Mouse (Mus musculus) kidney, adult 9 months (tissue): ENCODE results near the gene Hoxc9.

Experiments
- DNase-seq: peaks from one replicate; pipeline ENCODE4 v3.0.0; 2022

Hoxc9 gene

DNA sequence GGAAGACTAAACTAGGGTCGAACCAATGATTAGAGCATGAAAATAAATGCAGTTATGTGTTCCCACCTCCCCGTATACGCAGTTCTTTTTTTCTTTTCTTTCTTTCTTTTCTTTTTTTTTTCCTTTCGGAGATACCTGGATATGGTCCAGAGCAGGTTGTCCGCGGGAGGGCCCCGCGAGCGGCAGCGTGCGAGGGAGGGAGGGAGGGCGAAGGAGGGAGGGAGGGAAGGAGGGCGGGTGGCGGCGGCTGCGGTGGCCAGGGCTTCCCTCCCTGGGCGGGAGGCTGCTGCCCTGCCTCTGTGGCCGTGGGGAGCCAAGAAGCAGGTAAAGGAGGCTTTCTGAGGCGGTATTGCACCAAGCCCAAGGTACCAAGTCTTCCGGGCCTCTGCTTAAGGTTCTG lies at the start of gene Hoxc9:
Hoxc9 (plus strand) TSS at position 269 of the 400 bp plus-strand sequence.
- no peak for DNase-seq

DNA sequence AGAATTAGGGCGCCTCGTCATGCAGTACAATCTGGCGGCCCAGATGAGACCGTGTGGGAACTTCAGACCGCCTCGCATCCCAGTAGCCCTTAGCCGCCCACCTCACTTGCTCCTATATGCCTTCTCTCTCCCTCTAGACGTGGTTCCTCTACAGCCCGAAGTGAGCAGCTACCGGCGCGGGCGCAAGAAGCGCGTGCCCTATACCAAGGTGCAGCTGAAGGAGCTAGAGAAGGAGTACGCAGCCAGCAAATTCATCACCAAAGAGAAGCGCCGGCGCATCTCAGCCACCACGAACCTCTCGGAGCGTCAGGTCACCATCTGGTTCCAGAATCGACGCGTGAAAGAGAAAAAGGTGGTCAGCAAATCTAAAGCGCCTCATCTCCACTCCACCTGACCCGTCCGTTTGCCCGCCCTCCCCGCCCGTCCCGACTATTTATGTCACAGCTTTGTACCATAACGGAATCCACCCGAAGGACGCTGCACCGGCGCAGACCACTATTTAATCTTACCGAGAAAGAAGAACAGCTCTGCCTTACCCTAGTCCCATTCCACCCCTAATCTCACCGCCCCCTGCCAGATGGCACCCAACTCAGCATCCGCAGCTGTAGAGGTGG lies 49.1 kb upstream of the Hoxc9 start:
- no peak for DNase-seq

DNA sequence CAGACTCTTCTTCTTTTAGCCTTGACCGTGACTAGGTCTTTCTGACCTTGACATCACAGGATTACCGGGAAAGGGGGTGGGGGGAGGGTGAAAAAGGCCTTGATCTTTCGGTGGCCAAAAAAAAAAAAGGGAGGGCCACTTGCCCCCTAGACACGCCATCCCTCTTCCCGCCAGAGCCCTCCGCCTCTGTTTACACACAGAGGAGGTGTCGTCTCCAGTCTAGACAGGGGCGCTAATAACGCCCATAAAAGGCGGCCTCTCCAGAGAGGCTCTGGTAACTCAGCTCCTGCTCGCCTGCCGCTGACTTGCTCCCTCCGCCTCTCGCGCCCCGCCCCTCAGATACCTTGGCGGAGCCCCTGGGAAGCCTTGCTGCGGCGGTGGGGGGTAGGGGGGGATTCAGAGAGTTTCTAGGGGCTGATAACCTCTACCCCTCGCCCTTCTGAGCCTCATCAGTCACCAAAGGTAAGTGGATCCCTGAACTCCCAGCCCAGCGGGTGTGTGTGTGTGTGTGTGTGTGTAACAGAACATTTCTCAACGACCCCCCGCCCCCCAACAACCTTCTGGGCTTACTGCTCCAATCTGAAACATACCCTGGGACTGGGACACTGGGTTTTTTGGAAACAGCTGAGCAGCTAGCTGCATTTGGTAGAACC lies 44.4 kb upstream of the Hoxc9 start:
- no peak for DNase-seq

DNA sequence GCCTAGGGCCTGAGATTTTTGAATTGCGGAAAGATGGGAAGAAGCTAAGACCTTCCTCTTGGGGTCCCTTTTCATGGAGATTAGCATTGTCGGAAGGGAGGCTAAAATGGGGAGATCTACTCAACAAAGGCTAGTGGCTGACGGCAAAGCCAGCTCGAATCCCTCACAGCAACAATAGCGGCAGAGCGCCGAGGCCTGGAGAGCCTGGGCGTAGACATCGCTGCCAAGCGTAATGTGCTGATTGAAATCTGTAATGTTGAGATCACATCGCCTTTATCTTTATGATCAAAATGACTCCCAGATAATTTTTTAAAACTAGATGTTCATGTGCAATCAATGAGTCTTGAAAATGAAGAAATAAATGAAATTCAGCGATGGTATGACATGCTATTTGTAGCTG lies 41.8 kb upstream of the Hoxc9 start:
- no peak for DNase-seq

DNA sequence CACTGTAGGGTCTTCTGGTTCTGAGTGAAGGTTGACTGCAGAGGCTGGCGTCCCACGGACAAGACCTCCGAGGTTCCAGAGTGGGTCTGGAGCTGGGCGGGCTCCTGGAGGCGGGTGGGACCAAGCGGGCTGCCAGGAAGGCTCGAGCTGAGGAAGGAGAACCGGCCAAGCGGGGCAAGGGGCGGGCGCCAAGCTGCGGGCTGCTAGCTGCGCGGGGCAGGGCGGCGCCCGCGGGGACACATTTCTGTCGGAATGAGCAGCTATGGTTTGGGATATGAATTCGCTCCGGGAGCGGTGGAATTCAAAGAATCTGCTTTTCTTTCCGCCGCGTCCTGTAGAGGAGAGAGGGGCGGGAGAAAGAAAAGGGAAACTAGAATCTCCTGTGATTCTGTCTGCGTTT lies 41.3 kb upstream of the Hoxc9 start:
- no peak for DNase-seq

DNA sequence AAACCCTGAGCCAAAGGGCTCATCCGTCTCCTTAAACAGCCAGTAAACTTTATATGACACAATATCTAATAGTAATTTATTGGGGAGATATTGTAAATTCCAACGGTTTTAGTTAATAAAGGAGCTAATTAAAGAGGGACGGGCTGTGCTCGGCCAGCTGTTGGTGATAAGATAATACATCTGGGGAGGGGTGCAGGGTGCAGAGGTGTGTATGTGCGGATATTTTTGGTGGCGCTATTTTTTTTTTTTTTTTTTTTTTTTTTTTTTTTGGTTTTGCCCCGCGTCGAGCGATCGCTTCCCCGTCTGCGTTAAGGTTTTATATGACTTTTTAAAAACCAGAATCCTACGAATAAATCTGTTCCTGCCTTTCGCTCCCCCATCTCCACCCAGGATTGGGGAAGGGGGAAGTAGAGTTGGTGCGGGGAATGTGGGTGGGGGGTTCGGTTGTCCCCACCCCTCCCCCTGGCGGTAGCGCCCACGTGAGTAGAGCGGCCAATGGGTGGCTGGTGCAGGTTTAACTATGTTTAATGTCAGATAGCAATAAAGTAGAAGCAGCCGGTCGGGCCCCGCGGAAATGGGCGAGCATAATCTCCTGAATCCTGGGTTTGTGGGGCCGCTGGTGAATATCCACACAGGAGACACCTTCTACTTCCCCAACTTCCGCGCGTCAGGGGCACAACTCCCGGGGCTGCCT lies 39.8 kb upstream of the Hoxc9 start, which contains the start of gene Hoxc12:
Hoxc12 (plus strand) TSS at position 479 of the 694 bp plus-strand sequence.
- DNase-seq, result no peak

DNA sequence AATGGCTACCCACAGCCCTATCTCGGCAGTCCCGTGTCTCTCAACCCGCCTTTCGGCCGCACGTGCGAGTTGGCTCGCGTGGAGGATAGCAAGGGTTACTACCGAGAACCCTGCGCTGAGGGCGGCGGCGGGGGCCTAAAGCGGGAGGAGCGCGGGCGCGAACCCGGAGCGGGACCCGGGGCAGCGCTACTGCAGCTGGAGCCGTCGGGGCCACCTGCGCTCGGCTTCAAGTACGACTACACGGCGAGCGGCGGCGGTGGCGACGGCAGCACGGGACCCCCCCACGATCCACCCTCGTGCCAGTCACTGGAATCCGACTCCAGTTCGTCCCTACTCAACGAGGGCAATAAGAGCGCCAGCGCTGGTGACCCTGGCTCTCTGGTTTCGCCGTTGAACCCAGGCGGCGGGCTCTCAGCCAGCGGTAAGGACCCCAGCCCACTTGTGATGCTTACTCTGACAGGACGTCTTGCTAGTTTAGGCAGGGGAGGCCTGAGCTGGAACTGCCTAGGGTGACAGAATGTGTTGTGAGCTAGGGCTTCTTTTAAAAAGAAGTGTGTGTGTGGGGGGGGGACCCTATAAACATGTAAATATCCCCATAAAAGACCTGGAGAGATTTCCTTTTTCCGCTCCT lies 39.1 kb upstream of the Hoxc9 start:
- DNase-seq, result no peak

DNA sequence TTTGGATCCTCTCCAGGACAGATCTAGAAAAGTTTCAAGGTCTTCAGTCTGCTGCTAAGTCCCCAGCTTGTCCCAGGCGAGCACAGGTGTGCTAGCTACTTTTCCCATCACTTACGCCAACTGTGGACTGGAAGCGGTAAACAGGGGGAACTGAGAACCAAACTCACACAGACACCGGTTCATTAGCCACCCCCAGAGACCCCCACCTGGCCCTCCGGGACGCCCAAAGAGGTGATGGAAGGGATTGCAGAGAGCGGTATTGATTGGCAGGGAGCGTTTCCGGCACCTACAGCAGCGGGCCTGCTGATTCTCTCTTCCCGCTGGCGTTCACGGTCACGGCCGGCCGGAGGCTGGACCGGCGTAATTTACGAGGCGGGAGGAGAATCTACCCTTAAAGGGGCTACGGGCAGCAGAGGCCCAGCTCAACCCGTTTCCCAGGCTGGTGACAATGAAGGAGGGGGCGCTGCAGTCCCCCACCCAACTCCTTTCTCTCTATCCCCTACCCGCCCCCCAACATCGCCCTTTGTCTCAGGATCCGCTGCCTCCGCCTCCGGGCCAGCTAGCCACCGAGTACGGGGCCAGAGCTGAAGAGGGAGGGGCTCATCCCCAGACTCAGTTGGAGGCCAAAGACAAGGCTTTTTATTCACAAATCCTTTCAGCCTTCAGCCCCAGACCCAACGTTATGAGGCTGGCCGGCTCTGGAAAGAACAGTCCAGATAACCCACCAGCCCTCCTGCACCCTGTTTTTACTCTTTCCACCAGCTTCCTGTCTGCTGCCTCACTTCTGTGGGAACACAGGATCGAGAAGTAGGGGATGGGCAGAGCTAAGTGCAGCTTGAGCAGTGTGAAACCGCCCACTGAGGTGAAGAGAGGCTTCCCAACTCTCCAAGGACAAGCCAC lies 36.7 kb upstream of the Hoxc9 start:
- no peak for DNase-seq

DNA sequence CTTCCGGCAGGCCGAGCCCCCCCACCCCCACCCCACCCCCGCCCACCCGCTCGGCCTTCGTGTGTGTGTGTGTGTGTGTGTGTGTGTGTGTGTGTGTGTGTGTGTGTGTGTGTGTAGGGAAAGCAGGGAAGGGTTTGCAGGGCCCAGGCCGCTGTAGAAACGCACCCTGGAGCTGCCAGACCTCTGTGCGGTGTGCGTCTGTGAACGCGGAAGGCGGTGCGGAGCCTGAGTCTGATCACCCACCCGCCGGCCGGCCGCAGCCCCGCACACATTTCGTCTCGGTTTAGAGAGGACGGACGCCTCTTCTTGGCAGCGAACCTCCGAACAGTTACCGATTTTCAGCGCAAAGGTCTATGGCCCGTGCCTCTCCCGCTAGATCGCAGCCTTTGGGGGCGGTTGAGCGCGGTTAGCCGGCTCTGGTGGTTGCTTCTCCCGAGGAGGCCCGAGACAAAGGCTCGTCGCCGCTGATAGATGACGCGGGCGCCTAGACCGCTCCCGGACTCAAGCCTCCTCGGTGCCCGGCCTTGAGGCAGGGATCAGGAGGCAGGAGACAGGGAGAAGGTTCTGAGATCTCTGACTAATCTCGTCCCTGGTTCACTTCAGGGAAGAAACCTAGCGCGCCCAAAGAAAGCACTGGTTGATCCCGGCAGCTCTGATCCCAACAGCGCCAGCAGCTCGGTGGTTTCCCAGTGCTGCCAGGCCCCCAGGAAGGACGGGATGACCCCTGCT lies 33.3 kb upstream of the Hoxc9 start:
- DNase-seq, result no peak

DNA sequence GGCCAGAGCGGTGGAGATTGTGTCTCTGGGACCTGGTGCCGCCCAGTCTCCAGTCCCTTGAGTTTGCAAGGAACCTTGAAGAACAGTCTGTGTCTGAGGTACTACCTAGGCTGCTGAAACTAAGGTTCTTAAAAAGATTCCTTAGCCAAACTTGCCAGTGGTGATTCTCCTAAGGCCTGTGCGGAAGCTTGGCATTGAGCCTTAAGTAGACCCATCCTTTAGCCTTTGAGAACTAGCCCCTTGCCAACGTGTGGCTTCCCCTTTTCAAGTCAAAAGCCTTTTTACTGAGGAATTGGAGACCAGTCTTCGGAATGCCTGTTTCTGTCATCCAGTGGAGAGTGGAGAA lies 32.8 kb upstream of the Hoxc9 start:
- no peak for DNase-seq

DNA sequence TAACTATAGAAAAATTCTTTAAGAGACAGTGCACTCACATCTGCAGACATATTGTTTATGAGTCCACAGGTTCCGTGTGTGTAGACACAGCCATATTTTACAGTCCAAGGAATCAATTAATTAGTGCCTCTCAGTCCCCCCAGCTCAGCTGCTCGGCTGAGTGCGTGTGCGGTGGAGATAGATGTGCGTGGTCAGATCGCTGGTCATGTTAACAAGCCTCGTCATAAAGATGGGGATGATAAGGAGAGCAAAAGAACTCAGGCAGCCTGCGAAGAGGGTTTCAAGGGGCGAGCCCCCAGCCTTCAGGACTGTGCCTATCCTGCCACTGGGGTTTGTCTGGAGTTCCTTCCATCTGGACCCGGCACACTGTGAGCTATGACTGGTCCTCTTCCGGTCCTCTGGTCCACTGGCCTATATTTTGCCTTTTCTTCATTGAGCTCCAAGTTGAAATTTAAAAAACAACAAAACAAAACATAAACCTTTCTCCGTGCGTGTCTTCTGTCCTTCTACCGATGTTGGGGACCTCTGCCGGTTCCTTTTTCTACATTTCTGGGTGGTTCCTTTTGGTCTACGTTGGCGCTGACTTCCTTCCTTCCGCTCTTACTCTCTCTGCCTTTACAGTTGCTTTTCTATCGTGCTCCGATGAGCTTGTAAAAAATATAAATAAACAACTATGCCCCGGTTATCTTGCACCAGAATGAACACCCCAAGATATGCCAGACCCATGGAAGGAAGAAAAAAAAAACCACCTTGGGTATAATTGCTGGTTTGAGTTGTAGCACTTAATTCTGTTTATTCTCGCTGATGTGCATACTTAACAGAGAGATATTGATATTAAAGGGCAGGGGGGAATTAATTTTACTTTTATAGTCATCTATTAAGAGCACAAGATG lies 30.8 kb upstream of the Hoxc9 start:
- DNase-seq, result no peak

DNA sequence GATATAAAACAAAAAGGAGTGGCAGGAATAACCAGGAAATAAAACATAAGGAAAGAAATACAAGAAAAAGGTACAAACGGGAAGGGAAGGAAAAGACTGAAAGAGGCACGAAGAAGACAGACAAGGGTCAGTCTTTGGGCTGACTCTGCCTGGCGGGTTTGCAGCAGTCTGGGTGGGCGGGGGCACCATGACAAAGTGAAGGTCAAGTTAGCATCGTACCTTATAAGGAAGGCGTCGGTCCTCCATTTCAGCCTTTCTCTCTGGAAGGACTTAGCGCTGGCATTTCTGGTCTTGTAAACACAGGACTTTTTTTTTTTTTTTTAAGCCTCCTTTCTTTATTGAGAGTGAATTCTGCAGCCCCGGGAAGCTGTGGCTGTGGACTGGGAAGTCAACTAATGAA lies 29.0 kb upstream of the Hoxc9 start:
- no peak for DNase-seq

DNA sequence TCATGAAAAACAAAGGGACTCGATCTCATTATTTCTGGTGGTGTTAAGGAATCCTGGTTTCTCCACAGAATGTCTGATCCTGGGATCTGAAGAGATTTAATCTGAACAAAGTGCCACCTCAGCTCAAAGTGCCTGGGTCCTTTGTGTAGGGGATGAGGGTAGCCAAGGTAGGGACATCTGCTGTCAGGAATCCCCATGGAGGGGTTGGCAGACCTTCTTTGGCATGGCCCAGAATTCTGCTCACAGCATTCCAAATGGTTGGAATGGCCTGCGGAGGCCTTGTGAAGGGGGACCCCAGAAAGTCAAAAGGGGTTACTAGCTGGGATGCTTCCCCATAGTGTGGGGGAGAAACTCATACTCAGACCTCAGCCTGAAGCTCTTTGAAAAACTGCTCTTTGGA lies 27.4 kb upstream of the Hoxc9 start:
- DNase-seq, result no peak

DNA sequence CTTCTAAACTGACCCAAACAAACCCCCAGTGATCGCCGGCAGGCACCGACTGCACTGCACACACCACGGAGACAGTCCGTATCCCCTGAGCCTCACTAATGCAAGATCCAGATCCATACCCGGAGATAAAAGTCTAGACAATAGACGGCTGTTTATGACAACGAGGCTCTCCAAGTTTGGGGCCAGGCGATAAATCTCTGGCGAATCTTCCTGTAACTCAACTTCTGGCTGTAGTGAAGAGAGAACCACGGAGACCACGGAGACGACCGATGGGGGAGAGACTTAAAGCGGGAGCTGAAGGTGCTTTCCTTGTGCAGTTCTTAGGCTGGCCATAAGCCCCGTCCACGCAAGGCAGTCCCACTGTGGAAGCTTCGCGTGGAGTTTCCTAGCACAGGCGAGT lies 26.5 kb upstream of the Hoxc9 start:
- no peak for DNase-seq

DNA sequence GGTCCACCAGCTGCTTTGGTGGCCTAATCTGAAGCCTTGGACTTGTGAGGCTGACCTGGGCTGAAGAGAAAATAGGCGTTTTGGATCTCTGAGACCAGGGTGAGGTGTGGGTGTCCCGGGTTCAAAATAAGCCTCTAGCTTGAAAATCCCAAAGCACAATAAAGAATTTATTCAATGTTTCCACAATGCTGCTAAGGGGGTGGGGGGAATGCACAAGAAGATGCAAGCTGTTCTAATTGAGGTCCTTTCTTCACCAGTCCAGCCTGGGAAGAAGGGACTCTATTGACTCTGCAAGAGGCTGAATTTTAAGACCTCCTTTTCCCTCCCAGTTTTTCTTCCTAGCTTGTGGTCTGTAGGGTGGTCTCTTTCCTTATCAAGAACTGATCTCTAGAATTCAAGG lies 25.4 kb upstream of the Hoxc9 start:
- no peak for DNase-seq

DNA sequence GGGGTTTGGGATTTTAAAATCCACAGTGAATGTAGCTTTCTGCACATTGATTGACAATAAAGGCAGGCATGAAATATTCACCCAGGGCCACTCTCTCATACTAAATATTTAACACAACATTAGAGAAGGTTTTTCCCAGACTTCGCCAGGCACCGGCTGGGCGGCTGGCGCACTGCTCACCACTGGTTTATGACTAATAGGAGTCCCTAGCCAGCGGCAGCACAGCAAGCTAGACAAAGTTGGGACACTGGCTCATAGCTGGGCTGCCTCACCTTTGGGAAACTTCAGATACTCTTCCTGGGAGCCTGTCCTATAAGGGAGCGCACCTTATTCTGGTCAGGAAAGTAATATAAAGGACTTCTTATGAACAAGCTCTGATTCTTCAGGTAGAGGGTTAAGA lies 22.7 kb upstream of the Hoxc9 start:
- no peak for DNase-seq

DNA sequence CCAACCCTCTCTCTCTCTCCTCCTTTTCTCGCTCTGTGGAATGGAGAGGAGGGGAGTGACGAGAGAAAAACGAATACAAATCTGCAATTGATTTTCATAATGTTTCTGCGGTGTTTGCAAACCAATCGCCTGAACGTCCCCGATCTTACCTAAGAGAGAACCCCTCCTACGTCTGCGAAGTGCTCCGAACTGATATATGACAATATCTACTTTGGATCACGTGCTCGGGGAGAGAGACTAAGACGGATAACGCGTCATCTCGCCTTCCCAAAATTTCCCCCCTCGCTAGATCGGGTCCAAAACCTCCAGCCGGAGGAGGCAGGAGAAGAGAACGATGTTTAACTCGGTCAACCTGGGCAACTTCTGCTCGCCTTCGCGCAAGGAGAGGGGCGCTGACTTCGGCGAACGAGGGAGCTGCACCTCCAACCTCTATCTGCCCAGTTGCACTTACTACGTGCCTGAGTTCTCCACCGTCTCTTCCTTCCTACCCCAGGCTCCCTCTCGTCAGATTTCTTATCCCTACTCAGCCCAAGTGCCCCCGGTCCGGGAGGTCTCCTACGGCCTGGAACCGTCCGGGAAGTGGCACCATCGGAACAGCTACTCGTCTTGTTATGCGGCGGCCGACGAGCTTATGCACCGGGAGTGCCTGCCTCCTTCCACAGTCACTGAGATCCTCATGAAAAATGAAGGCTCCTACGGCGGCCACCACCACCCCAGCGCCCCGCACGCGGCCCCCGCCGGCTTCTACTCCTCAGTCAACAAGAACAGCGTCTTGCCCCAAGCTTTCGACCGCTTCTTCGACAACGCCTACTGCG lies 21.8 kb upstream of the Hoxc9 start, which contains the start of gene Hoxc11:
Hoxc11 (plus strand) TSS at position 236 of the 815 bp plus-strand sequence.
- DNase-seq, result no peak

DNA sequence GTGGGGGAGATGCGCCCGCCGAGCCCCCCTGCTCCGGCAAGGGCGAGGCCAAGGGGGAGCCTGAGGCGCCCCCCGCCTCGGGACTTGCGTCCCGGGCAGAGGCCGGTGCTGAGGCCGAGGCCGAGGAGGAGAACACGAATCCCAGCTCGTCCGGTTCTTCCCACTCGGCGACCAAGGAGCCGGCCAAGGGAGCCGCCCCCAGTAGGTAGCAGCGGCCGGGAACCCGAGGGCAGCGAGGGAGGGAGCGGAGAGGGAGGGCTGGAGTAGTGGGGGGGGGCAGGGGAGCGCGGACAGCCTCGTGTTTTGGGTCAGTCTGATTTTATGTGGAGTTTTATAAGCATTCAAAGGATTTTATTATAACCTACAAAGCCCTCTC lies 21.2 kb upstream of the Hoxc9 start:
- no peak for DNase-seq

DNA sequence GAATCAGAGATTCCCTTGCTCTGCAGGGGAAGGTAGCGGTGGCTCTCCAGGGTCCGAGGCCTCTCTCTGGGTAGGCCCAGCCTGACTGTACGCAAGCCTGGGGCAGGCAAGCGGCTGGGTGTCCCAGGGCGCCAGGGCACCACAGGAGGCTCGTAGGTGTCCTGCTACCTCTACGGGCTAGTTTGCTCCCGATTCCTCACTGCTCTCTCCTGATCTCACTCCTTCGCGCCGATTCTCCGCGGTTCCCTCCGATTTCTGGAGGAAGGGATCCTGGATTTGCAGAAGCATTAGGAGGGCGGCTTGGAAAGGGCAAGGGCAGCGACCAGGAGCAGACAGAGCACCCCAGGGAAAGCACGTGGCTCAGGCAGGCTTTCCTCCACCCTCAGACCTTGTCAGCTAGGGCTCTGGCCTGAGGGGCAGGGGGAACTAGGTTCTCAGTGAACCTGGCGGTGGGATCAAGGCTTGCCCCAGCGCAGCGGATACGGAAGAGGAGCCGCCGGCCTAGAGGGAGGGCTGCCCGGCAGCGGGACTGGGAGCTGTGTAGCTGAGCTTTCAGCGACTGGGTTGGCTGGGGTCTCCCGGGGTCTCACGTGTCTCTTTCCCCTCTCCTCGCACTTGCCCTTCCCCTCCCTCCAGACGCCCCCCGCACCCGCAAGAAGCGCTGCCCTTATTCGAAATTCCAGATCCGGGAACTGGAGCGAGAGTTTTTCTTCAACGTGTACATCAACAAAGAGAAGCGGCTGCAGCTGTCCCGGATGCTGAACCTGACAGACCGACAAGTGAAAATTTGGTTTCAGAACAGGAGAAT lies 20.2 kb upstream of the Hoxc9 start:
- no peak for DNase-seq
